Mouse (Mus musculus) heart, postnatal 0 days (tissue): ENCODE results near the gene Olfr718-ps1. TPM values are rescaled to one million over a fixed set of nuclear protein-coding genes. Genes with fewer than 3 reads are reported as not detected.

Source experiments
- ATAC-seq: fragments of 200-750 bp; cut with Nextera tagmentation; 2 replicates; pipeline ENCODE4 v1.8.0; 2017; ENCODE audit warnings: low read depth, moderate number of reproducible peaks, moderate library complexity; ENCODE audit not compliant: insufficient read depth
- DNase-seq: peaks from one replicate; pipeline ENCODE4 v3.0.0-alpha.2; 2016; ENCODE audit warnings: low spot score
- H3K27ac ChIP-seq: fragments of 300-500 bp; sonication (generic); 2 replicates; pipeline ENCODE4 v1.5.1; 2014; ENCODE audit warnings: low read depth, mild to moderate bottlenecking
- H3K27me3 ChIP-seq: fragments of 300-500 bp; sonication (generic); 2 replicates; pipeline ENCODE4 v1.6.1; 2014; ENCODE audit warnings: low read length, mixed read lengths; ENCODE audit not compliant: control insufficient read depth, insufficient read depth
- H3K36me3 ChIP-seq: fragments of 300-500 bp; sonication (generic); replicated peaks from 2 replicates; pipeline ENCODE4 v1.6.1; 2014; ENCODE audit warnings: low read length, mixed read lengths; ENCODE audit not compliant: control insufficient read depth, insufficient read depth
- H3K4me1 ChIP-seq: fragments of 300-500 bp; sonication (generic); 2 replicates; pipeline ENCODE4 v1.6.1; 2014; ENCODE audit warnings: antibody characterized with exemption; ENCODE audit not compliant: control insufficient read depth, insufficient read depth
- H3K4me2 ChIP-seq: fragments of 300-500 bp; sonication (generic); 2 replicates; pipeline ENCODE4 v1.6.1; 2014; ENCODE audit warnings: low read depth, mild to moderate bottlenecking, low read length, moderate library complexity
- H3K4me3 ChIP-seq: fragments of 300-500 bp; sonication (generic); 2 replicates; pipeline ENCODE4 v1.5.1; 2014; ENCODE audit warnings: low read depth, low read length
- H3K9ac ChIP-seq: fragments of 300-500 bp; sonication (generic); replicated peaks from 2 replicates; pipeline ENCODE4 v1.6.1; 2014; ENCODE audit warnings: low read depth, low read length, mixed read lengths
- H3K9me3 ChIP-seq: fragments of 300-500 bp; sonication (generic); replicated peaks from 2 replicates; pipeline ENCODE4 v1.6.1; 2016; ENCODE audit warnings: low read length; ENCODE audit not compliant: control insufficient read depth
- CTCF ChIP-seq: IDR thresholded peaks from 2 replicates; pipeline ENCODE4 v1.5.1; 2016; ENCODE audit warnings: antibody characterized with exemption, control low read depth, low read depth
- EP300 ChIP-seq: IDR thresholded peaks from 2 replicates; pipeline ENCODE4 v1.6.1; 2016; ENCODE audit warnings: antibody characterized with exemption, low read depth
- WGBS: fragments of 180-500 bp; shearing (Covaris S2); extraction: QIAGEN DNeasy Blood & Tissue Kit; methylation state at CpG from one replicate; pipeline ENCODE4 v1.1.7; 2014; 5-methylcytosine and 5-hydroxymethylcytosine counted together
- polyA plus RNA-seq: library from polyadenylated mRNA; unstranded; fragments of >200 nt; fragmentation: Nextera tagmentation; extraction: Ambion mirVana; gene quantifications from 2 replicates; pipeline ENCODE4 v1.2.1, GENCODE M21; 2015
- total RNA-seq: library from RNA; depleted of rRNA; stranded (reverse); fragments of >200 nt; gene quantifications from 2 replicates; pipeline ENCODE4 v1.2.3, GENCODE M21; 2014; ENCODE audit warnings: low replicate concordance

Olfr718-ps1 gene
- total and polyA plus RNA-seq, 2 experiments from 2014 or later: not detected

- Histone ChIP-seq H3K4me1 (0 out of 2 replicates have a peak, but pooled peaks cover 9% of the 10 kb centered on the region), H3K4me3 (peak within 1 kb of the TSS; percentile 89), H3K9ac (peak within 1 kb of the TSS; percentile 84), H3K27ac (peak within 1 kb of the TSS; percentile 71), H3K36me3 (peaks cover 29% of the 10 kb centered on the region), H3K27me3 (no peaks in the 10 kb centered on the region), H3K9me3 (0 out of 2 replicates have a peak, but pooled peaks cover 5% of the 10 kb centered on the region), H3K4me2 (peak within 1 kb of the TSS; percentile 99)
- WGBS: under 1% methylated on average over 58 of the region's 58 CpGs
- DNase-seq (peak; percentile 98), ATAC-seq (peak; percentile 96)
- TF ChIP-seq EP300 (no peak), CTCF (no peak)
Measured at GRCm38 (mm10) chr5:143180255-143181076, 33.1 kb upstream of the Olfr718-ps1 start, which contains the start of the genes Rbak and Spdye4b. Rbak (minus strand) TSS chr5:143180775. Spdye4b (plus strand) TSS chr5:143181017.

GRCm38 (mm10) chr5:143179179-143179578 lies 31.8 kb upstream of the Olfr718-ps1 start:
- H3K4me2 ChIP-seq: peak overlapping the region; percentile 99; the same call in 1 of the 2 replicates
- TF ChIP-seq EP300: no peak
- TF ChIP-seq CTCF: peak; percentile 35
- no peak for ATAC-seq
- peak; percentile 36 for DNase-seq
- 35% methylated on average over 6 of the region's 6 CpGs for WGBS
- H3K4me3 ChIP-seq: peak overlapping the region; percentile 89; the same call in 1 of the 2 replicates
- no peaks in the 10 kb centered on the region for H3K27me3 ChIP-seq
- H3K27ac ChIP-seq: no peak overlapping the region
- 0 out of 2 replicates have a peak, but pooled peaks cover 9% of the 10 kb centered on the region for H3K4me1 ChIP-seq
- H3K9ac ChIP-seq: no peak overlapping the region
- peaks cover 42% of the 10 kb centered on the region for H3K36me3 ChIP-seq
- H3K9me3 ChIP-seq: 0 out of 2 replicates have a peak, but pooled peaks cover 6% of the 10 kb centered on the region

- Histone ChIP-seq H3K4me2 (no peak overlapping the region), H3K36me3 (peaks cover 57% of the 10 kb centered on the region), H3K9me3 (peaks cover 12% of the 10 kb centered on the region), H3K27ac (no peak overlapping the region), H3K4me1 (0 out of 2 replicates have a peak, but pooled peaks cover 9% of the 10 kb centered on the region), H3K4me3 (no peak overlapping the region), H3K27me3 (no peaks in the 10 kb centered on the region), H3K9ac (no peak overlapping the region)
- no peak for TF ChIP-seq CTCF
- no peak for ATAC-seq
- DNase-seq: no peak
- 86% methylated on average over 3 of the region's 3 CpGs for WGBS
Measured at GRCm38 (mm10) chr5:143177541-143178200, 30.3 kb upstream of the Olfr718-ps1 start.

GRCm38 (mm10) chr5:143175970-143176369 lies 28.6 kb upstream of the Olfr718-ps1 start:
- Histone ChIP-seq H3K4me2 (no peak overlapping the region), H3K4me1 (0 out of 2 replicates have a peak, but pooled peaks cover 9% of the 10 kb centered on the region), H3K27me3 (no peaks in the 10 kb centered on the region), H3K9ac (no peak overlapping the region), H3K4me3 (no peak overlapping the region), H3K27ac (no peak overlapping the region), H3K36me3 (peaks cover 73% of the 10 kb centered on the region), H3K9me3 (peaks cover 12% of the 10 kb centered on the region)
- DNase-seq: no peak
- WGBS: 93% methylated on average over 4 of the region's 4 CpGs
- no peak for TF ChIP-seq EP300
- no peak for ATAC-seq

- Histone ChIP-seq H3K4me1 (no peaks in the 10 kb centered on the region), H3K4me3 (no peak overlapping the region), H3K27me3 (no peaks in the 10 kb centered on the region), H3K27ac (no peak overlapping the region), H3K9me3 (no peaks in the 10 kb centered on the region), H3K4me2 (no peak overlapping the region; the same call in 1 of the 2 replicates), H3K36me3 (no peaks in the 10 kb centered on the region), H3K9ac (no peak overlapping the region)
- no peak for DNase-seq
- 17% methylated on average over 18 of the region's 18 CpGs for WGBS
- no peak for TF ChIP-seq EP300
- ATAC-seq: no peak
Measured at GRCm38 (mm10) chr5:143165508-143166070, 18.2 kb upstream of the Olfr718-ps1 start.
